Mouse (Mus musculus) liver, embryonic 11.5 days (tissue): ENCODE data around the gene Fam19a1. TPM values are rescaled to one million over a fixed set of nuclear protein-coding genes. Genes with fewer than 3 reads are reported as not detected.

Source experiments
- ATAC-seq: fragments of 200-750 bp; cut with Nextera tagmentation; replicated peaks from 2 replicates; pipeline ENCODE4 v1.8.0; 2017; ENCODE audit warnings: moderate number of reproducible peaks, mild to moderate bottlenecking, moderate TSS enrichment, moderate library complexity; ENCODE audit not compliant: low FRiP score
- DNase-seq: peaks from one replicate; pipeline ENCODE4 v3.0.0-alpha.2; 2017; ENCODE audit warnings: low spot score
- H3K27ac ChIP-seq: fragments of 300-500 bp; sonication (generic); 2 replicates; pipeline ENCODE4 v1.5.1; 2014; ENCODE audit warnings: mild to moderate bottlenecking, low read depth, low read length, control low read depth
- H3K27me3 ChIP-seq: fragments of 300-500 bp; sonication (generic); replicated peaks from 2 replicates; pipeline ENCODE4 v1.6.1; 2014; ENCODE audit warnings: low read length, mixed read lengths; ENCODE audit not compliant: control insufficient read depth, insufficient read depth
- H3K36me3 ChIP-seq: fragments of 300-500 bp; sonication (generic); 2 replicates; pipeline ENCODE4 v1.6.1; 2014; ENCODE audit warnings: mild to moderate bottlenecking, low read length, moderate library complexity, mixed read lengths; ENCODE audit not compliant: control insufficient read depth, insufficient read depth
- H3K4me1 ChIP-seq: fragments of 300-500 bp; sonication (generic); replicated peaks from 2 replicates; pipeline ENCODE4 v1.6.1; 2014; ENCODE audit warnings: low read length, mixed read lengths; ENCODE audit not compliant: control insufficient read depth, insufficient read depth
- H3K4me2 ChIP-seq: fragments of 300-500 bp; sonication (generic); 2 replicates; pipeline ENCODE4 v1.6.1; 2014; ENCODE audit warnings: mild to moderate bottlenecking, control low read depth, moderate library complexity
- H3K4me3 ChIP-seq: fragments of 300-500 bp; sonication (generic); 2 replicates; pipeline ENCODE4 v1.5.1; 2014; ENCODE audit warnings: low read depth, low read length, control low read depth
- H3K9ac ChIP-seq: fragments of 300-500 bp; sonication (generic); 2 replicates; pipeline ENCODE4 v1.6.1; 2014; ENCODE audit warnings: low read depth, low read length, control low read depth
- H3K9me3 ChIP-seq: fragments of 300-500 bp; sonication (generic); 2 replicates; pipeline ENCODE4 v1.6.1; 2016; ENCODE audit warnings: low read length, inconsistent platforms, mixed read lengths; ENCODE audit not compliant: control insufficient read depth
- WGBS: fragments of 180-500 bp; shearing (Covaris S2); extraction: QIAGEN DNeasy Blood & Tissue Kit; methylation state at CpG from one replicate; pipeline ENCODE4 v1.1.7; 2014; 5-methylcytosine and 5-hydroxymethylcytosine counted together
- polyA plus RNA-seq: library from polyadenylated mRNA; unstranded; fragments of >200 nt; fragmentation: Nextera tagmentation; extraction: Ambion mirVana; gene quantifications from 2 replicates; pipeline ENCODE4 v1.2.1, GENCODE M21; 2014

Fam19a1 gene
- polyA plus RNA-seq, 1 experiment from 2014 or later, result 0.85 TPM

DNA sequence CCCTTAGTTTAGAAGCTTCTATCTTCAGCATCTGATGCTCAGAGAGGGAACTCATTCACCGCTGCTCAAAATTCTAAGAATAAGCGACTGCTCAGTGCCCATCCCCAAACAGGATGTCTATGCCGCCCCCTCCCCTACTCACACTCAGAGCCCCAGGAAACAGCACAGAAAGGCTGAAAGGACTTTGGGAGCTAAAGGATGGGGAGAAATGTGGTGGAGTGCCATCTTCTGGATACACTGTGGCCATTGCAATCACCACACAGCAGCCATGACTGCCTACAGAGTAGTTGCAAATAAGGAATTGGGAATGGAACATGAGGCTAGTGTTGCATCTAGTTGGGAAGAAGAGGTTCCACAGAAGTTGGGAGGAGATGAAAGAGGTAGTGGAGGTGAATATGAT lies 319.4 kb downstream of the Fam19a1 start:
- H3K36me3 ChIP-seq, result no peaks in the 10 kb centered on the region
- H3K4me3 ChIP-seq, result no peak overlapping the region
- 39% methylated on average over 3 of the region's 3 CpGs for WGBS
- ATAC-seq, result no peak
- no peaks in the 10 kb centered on the region for H3K4me1 ChIP-seq
- H3K27me3 ChIP-seq, result no peaks in the 10 kb centered on the region
- no peak for DNase-seq
- no peak overlapping the region for H3K4me2 ChIP-seq
- no peaks in the 10 kb centered on the region for H3K9me3 ChIP-seq
- H3K9ac ChIP-seq, result no peak overlapping the region
- H3K27ac ChIP-seq, result no peak overlapping the region

DNA sequence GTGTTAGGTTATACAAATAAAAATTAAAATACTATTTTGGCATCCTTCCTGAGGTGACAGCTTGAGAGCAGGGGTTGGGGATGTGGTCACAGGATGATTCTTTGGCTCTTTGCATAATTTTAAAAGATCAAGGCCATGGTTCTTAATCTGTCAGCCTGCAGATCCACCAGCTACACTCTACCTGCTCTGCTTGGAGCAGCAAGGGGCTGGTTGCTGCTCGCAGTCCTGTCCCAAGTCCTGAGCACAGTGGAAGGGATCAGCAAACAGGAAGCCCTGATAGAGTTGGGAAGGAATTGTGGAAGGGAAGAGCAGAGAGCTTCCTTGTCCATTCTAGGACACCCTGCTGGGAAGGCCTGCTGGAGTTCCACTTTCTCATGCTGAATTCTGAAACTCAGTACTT lies 320.9 kb downstream of the Fam19a1 start:
- DNase-seq (no peak), ATAC-seq (no peak)
- no peak overlapping the region for H3K4me3 ChIP-seq
- H3K4me1 ChIP-seq, result no peaks in the 10 kb centered on the region
- H3K27ac ChIP-seq, result no peak overlapping the region
- no peak overlapping the region for H3K4me2 ChIP-seq
- H3K9me3 ChIP-seq, result no peaks in the 10 kb centered on the region
- no peaks in the 10 kb centered on the region for H3K36me3 ChIP-seq
- no peak overlapping the region for H3K9ac ChIP-seq
- 68% methylated on average over 1 of the region's 1 CpGs for WGBS
- no peaks in the 10 kb centered on the region for H3K27me3 ChIP-seq

DNA sequence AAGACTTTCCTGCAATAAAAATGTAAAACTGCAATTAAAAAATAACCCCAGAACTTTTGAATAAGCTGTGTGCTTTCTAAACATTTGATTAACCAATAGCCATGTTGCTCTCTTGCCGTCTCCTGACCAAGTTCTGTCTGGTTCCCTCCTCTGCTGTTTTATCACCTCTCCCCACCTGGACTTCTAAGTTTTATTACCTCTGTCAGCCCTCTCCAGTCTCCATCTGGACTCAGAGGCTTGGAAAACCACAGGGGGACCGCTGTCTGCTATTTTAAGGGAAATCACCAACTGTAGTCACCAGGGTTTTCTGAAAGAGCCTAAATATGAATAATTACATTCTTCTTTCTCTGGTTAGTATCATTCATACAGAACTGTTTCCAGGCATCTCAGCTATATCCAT lies 322.6 kb downstream of the Fam19a1 start:
- H3K4me2 ChIP-seq, result no peak overlapping the region
- H3K36me3 ChIP-seq, result no peaks in the 10 kb centered on the region
- no peak for ATAC-seq
- H3K27ac ChIP-seq, result no peak overlapping the region
- no peaks in the 10 kb centered on the region for H3K4me1 ChIP-seq
- no peaks in the 10 kb centered on the region for H3K9me3 ChIP-seq
- no peak for DNase-seq
- no peaks in the 10 kb centered on the region for H3K27me3 ChIP-seq
- H3K9ac ChIP-seq, result no peak overlapping the region
- no peak overlapping the region for H3K4me3 ChIP-seq
- WGBS, result 64% methylated on average over 2 of the region's 2 CpGs

DNA sequence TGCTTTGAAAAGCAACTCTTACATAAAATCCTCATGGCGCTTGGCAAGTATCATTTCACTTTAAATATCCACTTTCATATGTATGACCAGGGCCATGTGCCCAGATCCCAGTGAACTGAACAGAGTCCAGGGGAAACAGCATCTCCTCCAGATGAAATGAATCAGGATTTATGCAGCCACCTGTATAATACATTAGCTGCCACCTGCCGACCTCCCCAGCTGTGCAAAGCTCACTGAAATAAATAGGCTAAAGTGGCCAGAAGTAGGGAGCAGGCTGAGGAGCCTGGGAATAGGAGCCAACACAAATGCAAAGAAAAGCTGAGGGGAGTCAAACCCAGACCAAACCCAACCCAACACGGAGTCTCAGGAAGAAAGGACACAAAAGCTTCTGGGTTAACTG lies 324.9 kb downstream of the Fam19a1 start:
- Histone ChIP-seq H3K27me3 (no peaks in the 10 kb centered on the region), H3K36me3 (no peaks in the 10 kb centered on the region), H3K9me3 (no peaks in the 10 kb centered on the region), H3K9ac (no peak overlapping the region), H3K4me2 (no peak overlapping the region), H3K4me1 (no peaks in the 10 kb centered on the region), H3K27ac (no peak overlapping the region), H3K4me3 (no peak overlapping the region)
- no peak for DNase-seq
- WGBS, result 72% methylated on average over 3 of the region's 3 CpGs
- ATAC-seq, result no peak

DNA sequence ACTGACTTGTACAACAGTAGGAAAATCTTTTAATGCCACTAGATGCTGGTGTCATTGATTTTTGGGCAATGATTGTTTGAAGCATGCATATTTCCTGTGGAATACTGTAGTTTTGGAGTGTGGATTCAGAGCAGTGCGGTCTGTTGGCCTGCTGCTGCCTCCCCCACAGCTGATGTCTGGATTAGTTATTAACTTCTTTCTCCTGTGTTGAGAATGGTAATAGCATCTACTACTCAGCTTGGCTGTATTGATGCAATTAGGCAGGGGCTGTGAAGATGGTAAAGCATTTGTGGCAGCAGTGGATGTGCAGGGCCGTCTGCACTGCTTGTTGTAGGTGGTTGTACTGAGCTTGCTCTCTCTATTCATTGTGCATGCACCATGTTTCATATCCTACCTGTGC lies 326.5 kb downstream of the Fam19a1 start:
- no peaks in the 10 kb centered on the region for H3K36me3 ChIP-seq
- H3K27me3 ChIP-seq, result no peaks in the 10 kb centered on the region
- H3K9ac ChIP-seq, result no peak overlapping the region
- no peak for DNase-seq
- H3K4me1 ChIP-seq, result no peaks in the 10 kb centered on the region
- H3K4me3 ChIP-seq, result no peak overlapping the region
- no peak overlapping the region for H3K27ac ChIP-seq
- no peak for ATAC-seq
- H3K4me2 ChIP-seq, result no peak overlapping the region
- H3K9me3 ChIP-seq, result no peaks in the 10 kb centered on the region
- 69% methylated on average over 2 of the region's 2 CpGs for WGBS

DNA sequence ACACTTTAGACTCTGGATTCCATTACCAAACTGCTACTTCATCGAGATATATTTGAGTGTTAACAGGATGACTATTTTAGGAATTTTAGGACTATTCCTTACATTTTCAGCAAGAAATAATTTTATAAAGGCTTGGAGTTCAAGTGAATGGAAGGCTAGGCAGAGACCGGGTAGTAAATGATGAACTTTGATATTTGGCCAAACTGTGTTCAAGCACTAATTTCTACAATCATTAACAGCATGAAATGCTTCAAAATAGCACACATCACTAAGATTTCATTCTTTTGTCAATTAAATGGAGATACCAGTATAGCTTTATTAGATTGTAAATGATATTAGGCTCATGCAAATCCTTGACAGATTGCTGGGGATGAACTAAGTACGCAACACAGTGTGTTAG lies 329.0 kb downstream of the Fam19a1 start:
- H3K4me1 ChIP-seq, result no peaks in the 10 kb centered on the region
- DNase-seq (no peak), ATAC-seq (no peak)
- no peak overlapping the region for H3K4me2 ChIP-seq
- H3K27me3 ChIP-seq, result no peaks in the 10 kb centered on the region
- H3K27ac ChIP-seq, result no peak overlapping the region
- WGBS, result 91% methylated on average over 3 of the region's 3 CpGs
- H3K9ac ChIP-seq, result no peak overlapping the region
- H3K9me3 ChIP-seq, result no peaks in the 10 kb centered on the region
- no peaks in the 10 kb centered on the region for H3K36me3 ChIP-seq
- no peak overlapping the region for H3K4me3 ChIP-seq

DNA sequence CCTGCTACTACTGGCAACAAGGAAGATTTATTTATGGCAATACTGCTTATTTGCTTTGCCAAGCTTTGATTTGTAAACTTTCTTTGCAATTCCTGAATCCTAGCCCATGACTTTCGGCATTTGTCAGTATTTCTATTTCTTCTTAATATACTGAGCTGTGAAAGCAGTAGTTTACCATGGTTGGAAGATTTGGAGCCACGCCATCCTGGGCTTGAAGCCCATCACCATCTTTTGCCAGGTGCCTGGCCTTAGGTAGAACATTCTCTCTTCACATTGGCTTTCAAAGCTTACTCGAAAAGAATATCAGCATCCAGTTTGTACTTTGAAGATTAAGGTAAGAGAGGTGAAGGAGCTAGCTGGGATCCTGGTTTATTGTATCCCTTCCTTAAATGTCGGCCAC lies 334.5 kb downstream of the Fam19a1 start:
- no peak overlapping the region for H3K4me3 ChIP-seq
- no peaks in the 10 kb centered on the region for H3K9me3 ChIP-seq
- no peak overlapping the region for H3K4me2 ChIP-seq
- H3K27me3 ChIP-seq, result no peaks in the 10 kb centered on the region
- 79% methylated on average over 4 of the region's 4 CpGs for WGBS
- no peak for DNase-seq
- H3K27ac ChIP-seq, result no peak overlapping the region
- ATAC-seq, result no peak
- no peak overlapping the region for H3K9ac ChIP-seq
- H3K4me1 ChIP-seq, result no peaks in the 10 kb centered on the region
- H3K36me3 ChIP-seq, result no peaks in the 10 kb centered on the region

DNA sequence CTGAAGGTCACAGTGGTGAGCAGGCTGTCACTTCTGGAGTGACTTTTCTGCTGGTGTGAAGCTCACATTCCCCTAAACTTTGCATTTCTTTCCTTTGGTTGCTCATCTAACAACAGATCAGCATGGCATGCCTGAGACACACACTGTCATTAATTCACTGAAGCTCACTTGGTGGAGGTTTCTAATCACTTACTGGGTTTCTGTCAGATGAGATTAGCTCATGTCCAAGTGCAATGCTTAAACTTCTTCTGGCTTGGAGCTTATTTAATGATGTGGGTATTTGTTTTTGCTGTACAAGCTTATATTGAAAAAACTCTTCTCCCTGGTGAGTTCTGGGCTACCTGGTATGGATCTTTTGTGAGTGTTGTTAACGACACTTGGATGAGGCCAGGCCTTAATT lies 343.3 kb downstream of the Fam19a1 start:
- Histone ChIP-seq H3K4me1 (no peaks in the 10 kb centered on the region), H3K4me2 (no peak overlapping the region), H3K27ac (no peak overlapping the region), H3K4me3 (no peak overlapping the region), H3K9ac (no peak overlapping the region), H3K27me3 (no peaks in the 10 kb centered on the region), H3K9me3 (no peaks in the 10 kb centered on the region), H3K36me3 (no peaks in the 10 kb centered on the region)
- 59% methylated on average over 1 of the region's 1 CpGs for WGBS
- ATAC-seq (no peak), DNase-seq (no peak)

DNA sequence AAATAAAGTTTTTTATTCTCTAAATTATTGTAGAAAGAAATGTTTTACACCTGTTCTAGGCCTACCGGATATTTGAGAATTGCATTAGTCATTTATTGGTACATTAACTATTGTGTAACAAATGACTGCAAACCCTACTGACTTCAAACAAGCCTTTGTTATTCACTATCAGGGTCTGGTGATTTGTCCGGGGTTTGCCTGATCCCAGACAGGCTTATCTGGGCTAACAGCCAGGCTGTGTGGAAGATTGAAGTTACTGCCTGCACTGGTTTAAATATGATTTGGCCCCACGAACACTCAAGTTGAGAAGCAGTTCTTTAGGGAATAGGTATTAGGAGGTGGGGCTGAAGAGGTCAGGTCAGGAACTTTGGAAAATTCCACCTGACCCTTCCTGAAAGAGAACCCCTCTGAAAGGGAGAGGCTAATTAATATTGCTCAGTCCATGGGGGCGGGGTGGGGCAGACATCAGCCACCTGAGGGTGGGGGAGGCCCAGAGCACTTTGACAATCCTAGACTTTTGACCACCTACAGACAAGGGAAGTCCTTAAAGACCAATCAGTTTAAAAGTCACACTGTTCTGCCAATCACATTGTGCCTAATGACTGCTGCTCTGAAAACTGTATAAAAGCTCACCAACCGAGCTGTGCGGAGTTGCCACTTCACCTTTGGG lies 344.8 kb downstream of the Fam19a1 start:
- H3K9me3 ChIP-seq, result no peaks in the 10 kb centered on the region
- DNase-seq (no peak), ATAC-seq (no peak)
- no peak overlapping the region for H3K4me2 ChIP-seq
- WGBS, result 49% methylated on average over 6 of the region's 6 CpGs
- no peaks in the 10 kb centered on the region for H3K4me1 ChIP-seq
- H3K27me3 ChIP-seq, result no peaks in the 10 kb centered on the region
- no peak overlapping the region for H3K4me3 ChIP-seq
- no peaks in the 10 kb centered on the region for H3K36me3 ChIP-seq
- no peak overlapping the region for H3K9ac ChIP-seq
- no peak overlapping the region for H3K27ac ChIP-seq
